Comparison of ENCODE assay signal across 8 mouse cellular contexts in genomic region chr12:4509591-4510061, GRCm38 (mm10). TPM values are rescaled to one million over a fixed set of nuclear protein-coding genes. Genes with fewer than 3 reads are reported as not detected.
DNase-seq lines count a peak whose midpoint lies in the region; ATAC-seq lines count a peak whose summit lies in the region.

No protein-coding gene starts in this region.

- WGBS in embryonic facial prominence, embryonic 15.5 days = 17% methylated on average over 12 of the region's 12 CpGs
- WGBS in hindbrain, embryonic 16.5 days = 43% methylated on average over 12 of the region's 12 CpGs
- WGBS in neural tube, embryonic 14.5 days = 35% methylated on average over 12 of the region's 12 CpGs

- H3K4me1 ChIP-seq in embryonic facial prominence, embryonic 15.5 days = peaks cover 12% of the 10 kb centered on the region; the same call in 1 of the 2 replicates
- H3K4me1 ChIP-seq in hindbrain, embryonic 16.5 days (ENCODE audit: control insufficient read depth, insufficient read depth, low read depth, low read length) = peaks cover 6% of the 10 kb centered on the region
- 0 out of 2 replicates have a peak, but pooled peaks cover 3% of the 10 kb centered on the region for H3K4me1 ChIP-seq in neural tube, embryonic 14.5 days (ENCODE audit: control insufficient read depth, insufficient read depth, low read length)

- ATAC-seq in embryonic facial prominence, embryonic 15.5 days (ENCODE audit: insufficient number of reproducible peaks, low FRiP score, low TSS enrichment, low read depth) = peak; percentile 72
- peak; percentile 38; the same call in 1 of the 2 replicates for ATAC-seq in hindbrain, embryonic 16.5 days
- ATAC-seq in neural tube, embryonic 14.5 days (ENCODE audit: low read depth) = no peak

- H3K36me3 ChIP-seq in embryonic facial prominence, embryonic 15.5 days = no peaks in the 10 kb centered on the region
- no peaks in the 10 kb centered on the region for H3K36me3 ChIP-seq in hindbrain, embryonic 16.5 days (ENCODE audit: control insufficient read depth, insufficient read depth, low read length)
- no peaks in the 10 kb centered on the region for H3K36me3 ChIP-seq in neural tube, embryonic 14.5 days (ENCODE audit: control insufficient read depth, insufficient read depth, low read length)

- H3K9me3 ChIP-seq in embryonic facial prominence, embryonic 15.5 days (replicated peaks) = no peaks in the 10 kb centered on the region
- H3K9me3 ChIP-seq in hindbrain, embryonic 16.5 days (ENCODE audit: control insufficient read depth, low read length) = no peaks in the 10 kb centered on the region
- H3K9me3 ChIP-seq in neural tube, embryonic 14.5 days (ENCODE audit: control insufficient read depth, low read length) = no peaks in the 10 kb centered on the region

- peak overlapping the region; percentile 48 for H3K4me2 ChIP-seq in embryonic facial prominence, embryonic 15.5 days (replicated peaks)
- H3K4me2 ChIP-seq in hindbrain, embryonic 16.5 days (ENCODE audit: low read length) = peak overlapping the region; percentile 47
- peak overlapping the region; percentile 19; the same call in 1 of the 2 replicates for H3K4me2 ChIP-seq in neural tube, embryonic 14.5 days (ENCODE audit: low read depth, low read length)

- 0 out of 2 replicates have a peak overlapping the region, but pooled peaks have one; percentile 4 for H3K9ac ChIP-seq in embryonic facial prominence, embryonic 15.5 days
- H3K9ac ChIP-seq in hindbrain, embryonic 16.5 days (ENCODE audit: low read depth, low read length) = peak overlapping the region; percentile 45; the same call in 1 of the 2 replicates
- no peak overlapping the region for H3K9ac ChIP-seq in neural tube, embryonic 14.5 days (replicated peaks; ENCODE audit: low read depth, low read length)

- peak; percentile 16 for DNase-seq in kidney, adult 18-20 months
- DNase-seq in kidney, postnatal 25 days = no peak
- no peak for DNase-seq in cerebellum, postnatal 36 days
- DNase-seq in embryo, embryonic 11 days = no peak
- no peak for DNase-seq in urinary bladder, postnatal 25 days (ENCODE audit: low spot score)

- peak overlapping the region; percentile 90 for H3K27ac ChIP-seq in embryonic facial prominence, embryonic 15.5 days (replicated peaks)
- H3K27ac ChIP-seq in hindbrain, embryonic 16.5 days (ENCODE audit: low read depth, low read length) = peak overlapping the region; percentile 26
- H3K27ac ChIP-seq in neural tube, embryonic 14.5 days (ENCODE audit: low read depth, low read length) = peak overlapping the region; percentile 70

- H3K27me3 ChIP-seq in embryonic facial prominence, embryonic 15.5 days = no peaks in the 10 kb centered on the region
- H3K27me3 ChIP-seq in hindbrain, embryonic 16.5 days (replicated peaks; ENCODE audit: control insufficient read depth, insufficient read depth, low read length) = no peaks in the 10 kb centered on the region
- H3K27me3 ChIP-seq in neural tube, embryonic 14.5 days (ENCODE audit: control insufficient read depth, insufficient read depth, low read length) = no peaks in the 10 kb centered on the region

- peak overlapping the region; percentile 28 for H3K4me3 ChIP-seq in embryonic facial prominence, embryonic 15.5 days (replicated peaks)
- H3K4me3 ChIP-seq in hindbrain, embryonic 16.5 days (ENCODE audit: low read length) = peak overlapping the region; percentile 17
- H3K4me3 ChIP-seq in neural tube, embryonic 14.5 days (ENCODE audit: low read depth, low read length) = no peak overlapping the region

RNA-seq across cellular contexts. Expression of gene Ncoa1, which starts 32.6 kb away (rescaled TPM):
- 14.1 and 15.3 TPM in 2 replicates for polyA plus RNA-seq in embryonic facial prominence, embryonic 15.5 days (2015; fragmentation: Nextera tagmentation; extraction: Ambion mirVana)
- 11.5 and 12.4 TPM in 2 replicates for polyA plus RNA-seq in hindbrain, embryonic 16.5 days (2015; fragmentation: Nextera tagmentation; extraction: Ambion mirVana)
- 19.0 and 24.0 TPM in 2 replicates for polyA plus RNA-seq in neural tube, embryonic 14.5 days (2014; fragmentation: Nextera tagmentation; extraction: Ambion mirVana)

Comparison
In these comparisons a context has a peak if more than half of its experiments do, and no peak if none do; other contexts are left out.
1. H3K27ac ChIP-seq: peak in every context shown above with its lines; median percentile 90 in embryonic facial prominence, embryonic 15.5 days; 70 in neural tube, embryonic 14.5 days; 26 in hindbrain, embryonic 16.5 days.